Mouse (Mus musculus) lung, postnatal 36 days (tissue): ENCODE measurements around the gene Gm5798.
"Not testable (repeated sequence)": the region's sequence is repeated elsewhere in the genome, so short reads cannot be mapped to it uniquely, and the experiment has no call there.

Experiments
- DNase-seq: peaks from one replicate; pipeline ENCODE4 v3.0.0; 2022; ENCODE audit warnings: mixed read lengths

Gene Gm5798

DNA sequence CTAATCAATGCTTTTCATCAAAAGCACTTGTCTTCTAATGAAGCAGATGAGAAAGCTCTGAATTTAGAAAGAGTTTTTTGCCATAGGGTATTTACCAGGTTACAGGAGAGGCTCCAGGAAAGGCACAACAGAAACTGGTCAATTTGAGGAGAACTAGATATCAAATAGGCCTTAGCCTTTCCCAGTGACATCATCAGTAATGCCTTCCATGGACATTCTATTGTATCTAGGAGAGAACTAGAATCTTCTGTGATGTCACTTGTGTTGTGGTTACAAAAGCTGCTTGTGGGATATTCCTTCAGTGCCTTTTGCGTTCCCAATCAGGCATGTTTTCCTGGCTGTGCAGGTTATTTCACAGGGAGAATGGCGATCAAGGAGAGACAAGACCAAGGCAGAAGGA is at the start of gene Gm5798:
Gm5798 (plus strand) TSS at position 301 of the 400 bp plus-strand sequence.
- DNase-seq: not testable (repeated sequence)

DNA sequence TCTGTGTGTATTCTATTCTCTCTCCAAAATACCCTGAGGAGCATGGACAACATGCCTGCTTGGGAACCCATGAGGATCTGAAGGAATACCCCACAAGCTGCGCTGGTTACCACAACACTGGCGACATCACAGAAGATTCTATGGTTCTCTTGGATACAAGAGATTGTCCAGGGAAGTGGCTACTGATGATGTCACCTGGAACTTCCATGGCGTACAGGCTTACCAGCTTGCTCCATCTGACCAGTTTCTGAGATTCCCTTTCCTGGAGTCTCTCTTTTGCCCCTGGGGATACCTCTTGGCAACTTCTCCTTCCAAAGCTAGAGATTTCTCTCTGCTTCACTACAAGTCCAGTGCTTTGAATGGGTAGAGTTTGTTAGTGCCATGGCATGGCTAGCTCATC is 37.9 kb downstream of the Gm5798 start, which contains the start of gene Gm7945:
Gm7945 (minus strand) TSS at position 101 of the 400 bp plus-strand sequence.
- not testable (repeated sequence) for DNase-seq
